Mouse (Mus musculus) midbrain, embryonic 13.5 days (tissue): ENCODE data around the gene Osbpl8. TPM values are rescaled to one million over a fixed set of nuclear protein-coding genes. Genes with fewer than 3 reads are reported as not detected.

Experiments
- ATAC-seq: fragments of 200-750 bp; cut with Nextera tagmentation; 2 replicates; pipeline ENCODE4 v1.8.0; 2017; ENCODE audit warnings: mild to moderate bottlenecking, moderate TSS enrichment, moderate library complexity
- H3K27ac ChIP-seq: fragments of 300-500 bp; sonication (generic); 2 replicates; pipeline ENCODE4 v1.5.1; 2015; ENCODE audit warnings: inconsistent platforms, mild to moderate bottlenecking, moderate library complexity
- H3K27me3 ChIP-seq: fragments of 300-500 bp; sonication (generic); 2 replicates; pipeline ENCODE4 v1.6.1; 2015; ENCODE audit warnings: mild to moderate bottlenecking, inconsistent platforms
- H3K36me3 ChIP-seq: fragments of 300-500 bp; sonication (generic); 2 replicates; pipeline ENCODE4 v1.6.1; 2015; ENCODE audit warnings: mild to moderate bottlenecking, inconsistent platforms
- H3K4me1 ChIP-seq: fragments of 300-500 bp; sonication (generic); replicated peaks from 2 replicates; pipeline ENCODE4 v1.6.1; 2015; ENCODE audit warnings: inconsistent platforms
- H3K4me2 ChIP-seq: fragments of 300-500 bp; sonication (generic); replicated peaks from 2 replicates; pipeline ENCODE4 v1.6.1; 2015; ENCODE audit warnings: moderate library complexity, mild to moderate bottlenecking, inconsistent platforms
- H3K4me3 ChIP-seq: fragments of 300-500 bp; sonication (generic); replicated peaks from 2 replicates; pipeline ENCODE4 v1.5.1; 2015; ENCODE audit warnings: mild to moderate bottlenecking, inconsistent platforms
- H3K9ac ChIP-seq: fragments of 300-500 bp; sonication (generic); replicated peaks from 2 replicates; pipeline ENCODE4 v1.6.1; 2015; ENCODE audit warnings: mild to moderate bottlenecking, inconsistent platforms
- H3K9me3 ChIP-seq: fragments of 300-500 bp; sonication (generic); 2 replicates; pipeline ENCODE4 v1.6.1; 2016; ENCODE audit warnings: mild to moderate bottlenecking, inconsistent platforms
- WGBS: fragments of 180-500 bp; shearing (Covaris S2); methylation state at CpG from one replicate; pipeline ENCODE4 v1.1.7; 2015; 5-methylcytosine and 5-hydroxymethylcytosine counted together
- polyA plus RNA-seq: library from polyadenylated mRNA; unstranded; fragments of >200 nt; fragmentation: Nextera tagmentation; extraction: Ambion mirVana; gene quantifications from 2 replicates; pipeline ENCODE4 v1.2.1, GENCODE M21; 2015

Osbpl8 gene
- polyA plus RNA-seq: 18.5 and 18.9 TPM in 2 replicates

GRCm38 (mm10) chr10:111164304-111165218 lies at the start of gene Osbpl8:
TSS of gene Osbpl8 (plus strand) at chr10:111164752.
- under 1% methylated on average over 61 of the region's 84 CpGs for WGBS
- H3K4me2 ChIP-seq: peak within 1 kb of the TSS; percentile 65
- H3K9ac ChIP-seq: peak within 1 kb of the TSS; percentile 96
- H3K4me3 ChIP-seq: peak within 1 kb of the TSS; percentile 95
- no peaks in the 10 kb centered on the region for H3K36me3 ChIP-seq
- H3K27ac ChIP-seq: peak within 1 kb of the TSS; percentile 94
- H3K4me1 ChIP-seq: peaks cover 17% of the 10 kb centered on the region
- no peaks in the 10 kb centered on the region for H3K9me3 ChIP-seq
- peak; percentile 95 for ATAC-seq
- no peaks in the 10 kb centered on the region for H3K27me3 ChIP-seq

- WGBS: 38% methylated on average over 7 of the region's 7 CpGs
- Histone ChIP-seq H3K4me1 (peaks cover 6% of the 10 kb centered on the region), H3K4me2 (no peak overlapping the region), H3K9ac (no peak overlapping the region), H3K27ac (no peak overlapping the region), H3K27me3 (no peaks in the 10 kb centered on the region; the same call in 1 of the 2 replicates), H3K9me3 (no peaks in the 10 kb centered on the region), H3K4me3 (no peak overlapping the region), H3K36me3 (no peaks in the 10 kb centered on the region)
- no peak; the same call in 1 of the 2 replicates for ATAC-seq
Observed at GRCm38 (mm10) chr10:111117198-111117845, 47.2 kb upstream of the Osbpl8 start.

GRCm38 (mm10) chr10:111118292-111118691 lies 46.3 kb upstream of the Osbpl8 start:
- H3K9me3 ChIP-seq: no peaks in the 10 kb centered on the region
- WGBS: 87% methylated on average over 9 of the region's 9 CpGs
- no peak for ATAC-seq
- H3K27ac ChIP-seq: no peak overlapping the region
- no peak overlapping the region for H3K4me2 ChIP-seq
- no peaks in the 10 kb centered on the region for H3K36me3 ChIP-seq
- no peak overlapping the region for H3K4me3 ChIP-seq
- H3K9ac ChIP-seq: no peak overlapping the region
- H3K4me1 ChIP-seq: peaks cover 6% of the 10 kb centered on the region
- H3K27me3 ChIP-seq: no peaks in the 10 kb centered on the region; the same call in 1 of the 2 replicates

- no peak for ATAC-seq
- H3K27ac ChIP-seq: no peak overlapping the region
- peaks cover 6% of the 10 kb centered on the region for H3K4me1 ChIP-seq
- no peak overlapping the region for H3K9ac ChIP-seq
- no peaks in the 10 kb centered on the region for H3K9me3 ChIP-seq
- H3K4me2 ChIP-seq: no peak overlapping the region
- 79% methylated on average over 3 of the region's 3 CpGs for WGBS
- H3K36me3 ChIP-seq: no peaks in the 10 kb centered on the region
- no peaks in the 10 kb centered on the region; the same call in 1 of the 2 replicates for H3K27me3 ChIP-seq
- H3K4me3 ChIP-seq: no peak overlapping the region
Observed at GRCm38 (mm10) chr10:111118991-111119650, 45.4 kb upstream of the Osbpl8 start.

- H3K9ac ChIP-seq: no peak overlapping the region
- no peaks in the 10 kb centered on the region for H3K36me3 ChIP-seq
- H3K4me1 ChIP-seq: peaks cover 6% of the 10 kb centered on the region
- H3K9me3 ChIP-seq: no peaks in the 10 kb centered on the region
- H3K4me3 ChIP-seq: no peak overlapping the region
- no peak for ATAC-seq
- H3K4me2 ChIP-seq: no peak overlapping the region
- H3K27ac ChIP-seq: no peak overlapping the region
- H3K27me3 ChIP-seq: no peaks in the 10 kb centered on the region; the same call in 1 of the 2 replicates
Observed at GRCm38 (mm10) chr10:111119756-111120155, 44.8 kb upstream of the Osbpl8 start.

- no peak for ATAC-seq
- Histone ChIP-seq H3K4me1 (no peaks in the 10 kb centered on the region), H3K4me3 (no peak overlapping the region), H3K4me2 (no peak overlapping the region), H3K27me3 (no peaks in the 10 kb centered on the region; the same call in 1 of the 2 replicates), H3K9ac (no peak overlapping the region), H3K36me3 (no peaks in the 10 kb centered on the region), H3K9me3 (no peaks in the 10 kb centered on the region), H3K27ac (no peak overlapping the region)
- 79% methylated on average over 10 of the region's 10 CpGs for WGBS
Observed at GRCm38 (mm10) chr10:111122864-111123398, 41.6 kb upstream of the Osbpl8 start.

GRCm38 (mm10) chr10:111124175-111124574 lies 40.4 kb upstream of the Osbpl8 start:
- Histone ChIP-seq H3K4me1 (no peaks in the 10 kb centered on the region), H3K36me3 (no peaks in the 10 kb centered on the region), H3K9me3 (no peaks in the 10 kb centered on the region), H3K4me2 (no peak overlapping the region), H3K4me3 (no peak overlapping the region), H3K27ac (no peak overlapping the region), H3K27me3 (no peaks in the 10 kb centered on the region; the same call in 1 of the 2 replicates), H3K9ac (no peak overlapping the region)
- 91% methylated on average over 7 of the region's 7 CpGs for WGBS
- ATAC-seq: no peak

- no peaks in the 10 kb centered on the region for H3K4me1 ChIP-seq
- no peaks in the 10 kb centered on the region; the same call in 1 of the 2 replicates for H3K27me3 ChIP-seq
- H3K9me3 ChIP-seq: no peaks in the 10 kb centered on the region
- H3K27ac ChIP-seq: no peak overlapping the region
- no peak for ATAC-seq
- no peak overlapping the region for H3K4me3 ChIP-seq
- H3K4me2 ChIP-seq: no peak overlapping the region
- H3K36me3 ChIP-seq: no peaks in the 10 kb centered on the region
- 80% methylated on average over 1 of the region's 1 CpGs for WGBS
- H3K9ac ChIP-seq: no peak overlapping the region
Observed at GRCm38 (mm10) chr10:111124767-111125315, 39.7 kb upstream of the Osbpl8 start.

- WGBS: 94% methylated on average over 10 of the region's 10 CpGs
- Histone ChIP-seq H3K4me2 (no peak overlapping the region), H3K4me3 (no peak overlapping the region), H3K4me1 (no peaks in the 10 kb centered on the region), H3K9me3 (no peaks in the 10 kb centered on the region), H3K27me3 (no peaks in the 10 kb centered on the region), H3K36me3 (no peaks in the 10 kb centered on the region), H3K9ac (no peak overlapping the region), H3K27ac (no peak overlapping the region)
- no peak for ATAC-seq
Observed at GRCm38 (mm10) chr10:111127388-111127787, 37.2 kb upstream of the Osbpl8 start.

- Histone ChIP-seq H3K4me1 (no peaks in the 10 kb centered on the region), H3K9ac (no peak overlapping the region), H3K27me3 (no peaks in the 10 kb centered on the region), H3K36me3 (no peaks in the 10 kb centered on the region), H3K9me3 (no peaks in the 10 kb centered on the region), H3K27ac (no peak overlapping the region), H3K4me2 (no peak overlapping the region), H3K4me3 (no peak overlapping the region)
- 88% methylated on average over 3 of the region's 3 CpGs for WGBS
- ATAC-seq: no peak
Observed at GRCm38 (mm10) chr10:111128493-111128892, 36.1 kb upstream of the Osbpl8 start.

- Histone ChIP-seq H3K36me3 (no peaks in the 10 kb centered on the region), H3K9me3 (no peaks in the 10 kb centered on the region), H3K4me2 (no peak overlapping the region), H3K4me1 (no peaks in the 10 kb centered on the region), H3K27me3 (no peaks in the 10 kb centered on the region), H3K9ac (no peak overlapping the region), H3K27ac (no peak overlapping the region), H3K4me3 (no peak overlapping the region)
- WGBS: 83% methylated on average over 15 of the region's 15 CpGs
- no peak for ATAC-seq
Observed at GRCm38 (mm10) chr10:111129867-111130620, 34.5 kb upstream of the Osbpl8 start.
